Mouse (Mus musculus): ENCODE data around the gene Cabp2. TPM values are rescaled to one million over a fixed set of nuclear protein-coding genes. Genes with fewer than 3 reads are reported as not detected.
"Not testable (repeated sequence)": the region's sequence is repeated elsewhere in the genome, so short reads cannot be mapped to it uniquely, and the experiment has no call there.

The Cabp2 gene
- total and polyA plus RNA-seq, 2 experiments from 2014 or later = not detected

- DNase-seq (ENCODE audit: low spot score) = peak; percentile 90
- H3K27me3 ChIP-seq (ENCODE audit: insufficient read depth, low read length) = no peaks in the 10 kb centered on the region
- peak; percentile 47 for TF ChIP-seq CTCF (IDR thresholded peaks at IDR 0.05; ENCODE audit: low read depth)
- ATAC-seq = peak; percentile 91
- peak within 1 kb of the TSS; percentile 70 for H3K27ac ChIP-seq
- H3K4me3 ChIP-seq (ENCODE audit: low read length) = peak within 1 kb of the TSS; percentile 62
- H3K36me3 ChIP-seq (ENCODE audit: insufficient read depth, low read length) = no peaks in the 10 kb centered on the region
- no peaks in the 10 kb centered on the region for H3K9me3 ChIP-seq (ENCODE audit: low read length)
- 0% methylated on average over 26 of the region's 26 CpGs for WGBS
- peak within 1 kb of the TSS; percentile 69 for H3K9ac ChIP-seq (replicated peaks; ENCODE audit: low read length)
- H3K4me2 ChIP-seq (ENCODE audit: low read depth, low read length) = peak within 1 kb of the TSS; percentile 71
- 0 out of 2 replicates have a peak, but pooled peaks cover 4% of the 10 kb centered on the region for H3K4me1 ChIP-seq (ENCODE audit: insufficient read depth, low read length)
These were observed 43.6 kb upstream of the Cabp2 start, which contains the start of gene Gstp1 for GRCm38 (mm10) chr19:4037788-4038232. Gstp1 (minus strand) TSS chr19:4037985.

DNA sequence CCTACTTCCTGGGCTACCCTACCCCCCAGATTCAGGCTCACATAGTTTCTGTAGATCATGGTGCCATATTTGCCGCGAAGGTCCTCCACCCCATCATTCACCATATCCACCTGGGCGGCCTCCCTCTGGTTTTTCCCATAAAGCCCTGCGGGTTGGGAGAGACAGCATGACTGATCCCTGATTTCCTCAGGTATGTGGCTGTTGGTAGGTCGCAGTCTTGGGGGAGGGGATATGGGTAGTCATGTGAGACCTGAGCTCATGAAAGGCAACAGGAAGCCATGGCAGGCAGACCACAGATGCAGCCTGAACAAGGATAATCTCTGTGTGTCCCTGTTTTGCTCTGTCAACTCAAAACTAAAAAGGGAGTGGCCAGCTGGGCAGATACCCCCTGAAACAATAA is 40.4 kb upstream of the Cabp2 start:
- ATAC-seq; H3K9ac ChIP-seq (replicated peaks; ENCODE audit: low read length); DNase-seq (ENCODE audit: low spot score); H3K4me3 ChIP-seq (ENCODE audit: low read length); H3K27ac ChIP-seq; H3K4me2 ChIP-seq (ENCODE audit: low read depth, low read length); H3K36me3 ChIP-seq (ENCODE audit: insufficient read depth, low read length); H3K27me3 ChIP-seq (ENCODE audit: insufficient read depth, low read length); H3K9me3 ChIP-seq (ENCODE audit: low read length); H3K4me1 ChIP-seq (ENCODE audit: insufficient read depth, low read length): not testable (repeated sequence)
- WGBS = 81% methylated on average over 5 of the region's 5 CpGs

- H3K4me3 ChIP-seq (ENCODE audit: low read length); H3K9me3 ChIP-seq (ENCODE audit: low read length); H3K4me2 ChIP-seq (ENCODE audit: low read depth, low read length); H3K9ac ChIP-seq (replicated peaks; ENCODE audit: low read length); DNase-seq (ENCODE audit: low spot score); H3K27me3 ChIP-seq (ENCODE audit: insufficient read depth, low read length); H3K4me1 ChIP-seq (ENCODE audit: insufficient read depth, low read length); ATAC-seq; H3K36me3 ChIP-seq (ENCODE audit: insufficient read depth, low read length); H3K27ac ChIP-seq: not testable (repeated sequence)
- WGBS = 73% methylated on average over 3 of the region's 4 CpGs
These were observed 39.9 kb upstream of the Cabp2 start for GRCm38 (mm10) chr19:4041500-4041899.

GRCm38 (mm10) chr19:4042124-4042523 is 39.3 kb upstream of the Cabp2 start:
- no peaks in the 10 kb centered on the region for H3K27me3 ChIP-seq (ENCODE audit: insufficient read depth, low read length)
- no peaks in the 10 kb centered on the region for H3K4me1 ChIP-seq (ENCODE audit: insufficient read depth, low read length)
- H3K4me2 ChIP-seq (ENCODE audit: low read depth, low read length) = no peak overlapping the region
- no peaks in the 10 kb centered on the region for H3K9me3 ChIP-seq (ENCODE audit: low read length)
- no peak overlapping the region for H3K9ac ChIP-seq (replicated peaks; ENCODE audit: low read length)
- ATAC-seq = no peak
- 70% methylated on average over 14 of the region's 14 CpGs for WGBS
- no peak overlapping the region for H3K27ac ChIP-seq
- TF ChIP-seq CTCF (IDR thresholded peaks at IDR 0.05; ENCODE audit: low read depth) = no peak
- DNase-seq (ENCODE audit: low spot score) = no peak
- H3K36me3 ChIP-seq (ENCODE audit: insufficient read depth, low read length) = no peaks in the 10 kb centered on the region
- no peak overlapping the region for H3K4me3 ChIP-seq (ENCODE audit: low read length)

DNA sequence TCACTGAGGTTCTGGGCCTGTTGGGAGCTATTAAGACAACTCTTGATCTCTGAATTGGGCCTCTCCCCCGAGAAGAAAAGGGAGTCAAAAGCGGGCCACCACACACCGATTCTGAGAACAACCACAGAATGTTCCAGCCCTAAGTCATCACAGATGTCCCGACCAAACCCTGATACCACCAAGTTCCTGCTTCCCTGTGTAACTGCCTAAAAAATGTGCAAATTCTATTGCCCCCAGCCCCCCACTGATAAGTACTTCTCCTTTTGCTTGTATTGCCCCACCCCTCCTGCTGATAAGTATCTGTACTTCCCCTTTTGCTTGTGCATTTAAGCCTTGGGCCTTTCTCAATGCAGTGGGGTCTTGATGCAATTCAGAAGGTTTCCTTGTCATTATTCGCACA is 37.3 kb upstream of the Cabp2 start:
- not testable (repeated sequence) for H3K27me3 ChIP-seq (ENCODE audit: insufficient read depth, low read length); H3K4me2 ChIP-seq (ENCODE audit: low read depth, low read length); DNase-seq (ENCODE audit: low spot score); H3K27ac ChIP-seq; H3K9me3 ChIP-seq (ENCODE audit: low read length); H3K9ac ChIP-seq (replicated peaks; ENCODE audit: low read length); H3K4me1 ChIP-seq (ENCODE audit: insufficient read depth, low read length); H3K36me3 ChIP-seq (ENCODE audit: insufficient read depth, low read length); H3K4me3 ChIP-seq (ENCODE audit: low read length); ATAC-seq
- WGBS = 92% methylated on average over 5 of the region's 5 CpGs

- DNase-seq (ENCODE audit: low spot score) = peak; percentile 78
These were observed 35.2 kb upstream of the Cabp2 start, which contains the start of gene Gstp2 for GRCm38 (mm10) chr19:4045966-4046865. Gstp2 (minus strand) TSS chr19:4046023.

DNA sequence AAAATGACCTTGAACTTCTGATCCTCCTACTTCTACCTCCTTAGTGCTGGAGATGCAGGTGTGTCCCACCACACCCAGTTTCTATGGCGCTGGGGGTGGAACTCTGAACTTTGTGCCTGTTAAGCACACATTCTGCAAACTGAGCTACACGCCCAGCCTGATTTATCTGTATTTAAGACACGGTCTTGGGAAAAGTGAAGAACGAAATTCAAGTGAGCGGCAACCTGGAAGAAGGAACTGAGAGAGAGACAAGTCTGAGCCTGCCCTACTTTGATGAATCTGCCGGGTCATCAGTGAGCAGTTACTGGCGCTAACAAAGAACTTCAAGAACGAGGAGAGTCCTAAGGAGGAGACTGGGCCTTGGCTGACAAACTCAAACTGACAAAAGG is 34.5 kb upstream of the Cabp2 start:
- H3K9me3 ChIP-seq (ENCODE audit: low read length) = no peaks in the 10 kb centered on the region
- no peaks in the 10 kb centered on the region for H3K36me3 ChIP-seq (ENCODE audit: insufficient read depth, low read length)
- no peak overlapping the region for H3K4me3 ChIP-seq (ENCODE audit: low read length)
- 84% methylated on average over 8 of the region's 8 CpGs for WGBS
- TF ChIP-seq CTCF (IDR thresholded peaks at IDR 0.05; ENCODE audit: low read depth) = no peak
- H3K27me3 ChIP-seq (ENCODE audit: insufficient read depth, low read length) = no peaks in the 10 kb centered on the region
- no peak for ATAC-seq
- no peaks in the 10 kb centered on the region for H3K4me1 ChIP-seq (ENCODE audit: insufficient read depth, low read length)
- H3K27ac ChIP-seq = no peak overlapping the region
- no peak overlapping the region for H3K9ac ChIP-seq (replicated peaks; ENCODE audit: low read length)
- no peak for DNase-seq (ENCODE audit: low spot score)
- no peak overlapping the region for H3K4me2 ChIP-seq (ENCODE audit: low read depth, low read length)

More at GRCm38 (mm10) chr19:4045966-4046865, 35.2 kb upstream of the Cabp2 start, which contains the start of gene Gstp2:
- Histone ChIP-seq H3K4me3 (ENCODE audit: low read length) (no peak within 1 kb of the TSS), H3K36me3 (ENCODE audit: insufficient read depth, low read length) (no peaks in the 10 kb centered on the region), H3K27ac (no peak within 1 kb of the TSS), H3K27me3 (ENCODE audit: insufficient read depth, low read length) (no peaks in the 10 kb centered on the region), H3K4me2 (ENCODE audit: low read depth, low read length) (peak within 1 kb of the TSS; percentile 33), H3K4me1 (ENCODE audit: insufficient read depth, low read length) (no peaks in the 10 kb centered on the region), H3K9ac (replicated peaks; ENCODE audit: low read length) (no peak within 1 kb of the TSS), H3K9me3 (ENCODE audit: low read length) (no peaks in the 10 kb centered on the region)
- peak; percentile 79 for ATAC-seq
- peak; percentile 59 for TF ChIP-seq CTCF (IDR thresholded peaks at IDR 0.05; ENCODE audit: low read depth)
- 41% methylated on average over 16 of the region's 16 CpGs for WGBS
